Mouse (Mus musculus) limb, embryonic 13.5 days (tissue): ENCODE measurements around the gene Pdha1. TPM values are rescaled to one million over a fixed set of nuclear protein-coding genes. Genes with fewer than 3 reads are reported as not detected.

ENCODE experiments used
- ATAC-seq: fragments of 200-750 bp; cut with Nextera tagmentation; 2 replicates; pipeline ENCODE4 v1.8.0; 2017; ENCODE audit warnings: low read depth, moderate number of reproducible peaks, moderate TSS enrichment; ENCODE audit not compliant: low FRiP score
- H3K27ac ChIP-seq: fragments of 300-500 bp; sonication (generic); 2 replicates; pipeline ENCODE4 v1.5.1; 2015; ENCODE audit warnings: inconsistent platforms, mild to moderate bottlenecking, moderate library complexity
- H3K27me3 ChIP-seq: fragments of 300-500 bp; sonication (generic); 2 replicates; pipeline ENCODE4 v1.6.1; 2015; ENCODE audit warnings: mild to moderate bottlenecking, inconsistent platforms
- H3K36me3 ChIP-seq: fragments of 300-500 bp; sonication (generic); 2 replicates; pipeline ENCODE4 v1.6.1; 2015; ENCODE audit warnings: inconsistent platforms, mild to moderate bottlenecking, moderate library complexity
- H3K4me1 ChIP-seq: fragments of 300-500 bp; sonication (generic); 2 replicates; pipeline ENCODE4 v1.6.1; 2015; ENCODE audit warnings: inconsistent platforms
- H3K4me2 ChIP-seq: fragments of 300-500 bp; sonication (generic); replicated peaks from 2 replicates; pipeline ENCODE4 v1.6.1; 2015; ENCODE audit warnings: inconsistent platforms, mild to moderate bottlenecking, moderate library complexity
- H3K4me3 ChIP-seq: fragments of 300-500 bp; sonication (generic); 2 replicates; pipeline ENCODE4 v1.5.1; 2015; ENCODE audit warnings: moderate library complexity, mild to moderate bottlenecking, inconsistent platforms
- H3K9ac ChIP-seq: fragments of 300-500 bp; sonication (generic); 2 replicates; pipeline ENCODE4 v1.6.1; 2015; ENCODE audit warnings: mild to moderate bottlenecking, inconsistent platforms
- H3K9me3 ChIP-seq: fragments of 300-500 bp; sonication (generic); 2 replicates; pipeline ENCODE4 v1.6.1; 2016; ENCODE audit warnings: inconsistent platforms
- WGBS: fragments of 180-500 bp; shearing (Covaris S2); methylation state at CpG from one replicate; pipeline ENCODE4 v1.1.7; 2015; 5-methylcytosine and 5-hydroxymethylcytosine counted together
- polyA plus RNA-seq: library from polyadenylated mRNA; unstranded; fragments of >200 nt; fragmentation: Nextera tagmentation; extraction: Ambion mirVana; gene quantifications from 2 replicates; pipeline ENCODE4 v1.2.1, GENCODE M21; 2015

Pdha1 gene
- polyA plus RNA-seq, 1 experiment from 2014 or later = 102 TPM

GRCm38 (mm10) chrX:160135719-160136118, 2.5 kb downstream of the Pdha1 start:
- Histone ChIP-seq H3K4me2 (peak overlapping the region; percentile 69), H3K27ac (no peak overlapping the region), H3K4me3 (peak overlapping the region; percentile 63), H3K27me3 (peaks cover 14% of the 10 kb centered on the region; the same call in 1 of the 2 replicates), H3K9ac (no peak overlapping the region), H3K4me1 (peaks cover 3% of the 10 kb centered on the region; the same call in 1 of the 2 replicates), H3K36me3 (no peaks in the 10 kb centered on the region; the same call in 1 of the 2 replicates), H3K9me3 (no peaks in the 10 kb centered on the region)
- 24% methylated on average over 6 of the region's 6 CpGs for WGBS
- no peak for ATAC-seq

- H3K27ac ChIP-seq = no peak overlapping the region
Observed at GRCm38 (mm10) chrX:160134136-160134843, 3.9 kb downstream of the Pdha1 start.

DNA sequence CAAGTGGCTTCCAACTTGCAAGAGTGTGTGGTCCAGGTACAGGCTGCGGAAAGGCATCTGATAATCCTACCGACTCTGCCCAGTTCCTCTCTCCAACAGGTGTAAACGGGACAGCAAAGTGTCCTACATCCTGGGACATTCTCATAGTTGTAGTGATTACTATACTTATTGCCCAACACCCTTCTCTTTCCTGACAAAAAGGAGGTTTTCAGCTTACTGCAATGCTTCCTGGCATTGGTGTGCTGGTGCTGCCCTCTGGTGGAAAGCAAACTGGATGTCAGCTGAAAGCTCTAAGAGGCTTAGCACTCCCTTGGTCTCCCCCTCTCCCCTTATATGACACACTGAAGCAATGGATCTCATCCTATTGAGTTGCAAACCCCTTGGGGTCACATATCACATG, 21.6 kb downstream of the Pdha1 start:
- H3K4me1 ChIP-seq = no peaks in the 10 kb centered on the region
- ATAC-seq = no peak; the same call in 1 of the 2 replicates
- peaks cover 12% of the 10 kb centered on the region; the same call in 1 of the 2 replicates for H3K36me3 ChIP-seq
- no peak overlapping the region for H3K27ac ChIP-seq
- no peak overlapping the region for H3K4me2 ChIP-seq
- 79% methylated on average over 3 of the region's 3 CpGs for WGBS
- H3K9ac ChIP-seq = no peak overlapping the region
- no peak overlapping the region for H3K4me3 ChIP-seq
- no peaks in the 10 kb centered on the region for H3K9me3 ChIP-seq
- peaks cover 10% of the 10 kb centered on the region; the same call in 1 of the 2 replicates for H3K27me3 ChIP-seq

More at GRCm38 (mm10) chrX:160134136-160134843, 3.9 kb downstream of the Pdha1 start:
- ATAC-seq = no peak
- H3K9ac ChIP-seq = no peak overlapping the region
- WGBS = 82% methylated on average over 11 of the region's 11 CpGs
- no peak overlapping the region for H3K4me2 ChIP-seq
- peaks cover 14% of the 10 kb centered on the region; the same call in 1 of the 2 replicates for H3K27me3 ChIP-seq
- no peaks in the 10 kb centered on the region for H3K9me3 ChIP-seq
- peaks cover 8% of the 10 kb centered on the region for H3K36me3 ChIP-seq
- peaks cover 3% of the 10 kb centered on the region; the same call in 1 of the 2 replicates for H3K4me1 ChIP-seq
- no peak overlapping the region for H3K4me3 ChIP-seq

- no peak for ATAC-seq
- no peak overlapping the region for H3K4me2 ChIP-seq
- peaks cover 10% of the 10 kb centered on the region; the same call in 1 of the 2 replicates for H3K27me3 ChIP-seq
- H3K9ac ChIP-seq = no peak overlapping the region
- peaks cover 11% of the 10 kb centered on the region; the same call in 1 of the 2 replicates for H3K36me3 ChIP-seq
- H3K9me3 ChIP-seq = no peaks in the 10 kb centered on the region
- no peak overlapping the region for H3K4me3 ChIP-seq
- no peaks in the 10 kb centered on the region for H3K4me1 ChIP-seq
- H3K27ac ChIP-seq = no peak overlapping the region
Observed at GRCm38 (mm10) chrX:160116074-160116473, 22.1 kb downstream of the Pdha1 start.

DNA sequence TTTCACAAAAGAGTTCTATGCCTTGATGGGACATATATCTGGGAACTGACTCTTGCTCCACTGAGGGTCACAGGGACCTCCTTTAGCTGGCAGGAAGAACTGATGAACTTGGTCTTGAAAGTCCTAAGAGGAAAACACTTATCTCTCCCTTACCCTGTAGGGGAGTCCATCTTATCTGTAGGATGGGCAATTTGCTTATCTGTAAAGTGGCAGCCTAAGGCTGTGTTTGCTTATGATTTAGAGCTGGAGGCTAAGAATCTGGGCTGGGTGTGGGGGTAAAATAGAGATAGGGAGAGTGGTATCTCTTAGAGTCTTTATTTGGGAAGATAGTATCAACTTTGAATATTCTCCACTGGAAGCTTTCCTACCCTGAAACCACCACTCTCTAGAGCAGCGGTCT, 24.4 kb downstream of the Pdha1 start:
- H3K4me2 ChIP-seq = no peak overlapping the region
- 88% methylated on average over 1 of the region's 1 CpGs for WGBS
- no peak overlapping the region for H3K4me3 ChIP-seq
- H3K36me3 ChIP-seq = peaks cover under 1% of the 10 kb centered on the region; the same call in 1 of the 2 replicates
- no peak overlapping the region for H3K9ac ChIP-seq
- peaks cover 5% of the 10 kb centered on the region; the same call in 1 of the 2 replicates for H3K27me3 ChIP-seq
- no peak for ATAC-seq
- H3K9me3 ChIP-seq = no peaks in the 10 kb centered on the region
- no peaks in the 10 kb centered on the region for H3K4me1 ChIP-seq
- no peak overlapping the region for H3K27ac ChIP-seq

GRCm38 (mm10) chrX:160107817-160108216, 30.4 kb downstream of the Pdha1 start:
- no peak overlapping the region for H3K4me2 ChIP-seq
- no peaks in the 10 kb centered on the region for H3K36me3 ChIP-seq
- no peak for ATAC-seq
- H3K27me3 ChIP-seq = peaks cover 16% of the 10 kb centered on the region; the same call in 1 of the 2 replicates
- no peaks in the 10 kb centered on the region for H3K9me3 ChIP-seq
- 58% methylated on average over 4 of the region's 4 CpGs for WGBS
- H3K4me1 ChIP-seq = no peaks in the 10 kb centered on the region
- H3K27ac ChIP-seq = no peak overlapping the region
- H3K9ac ChIP-seq = no peak overlapping the region
- no peak overlapping the region for H3K4me3 ChIP-seq

DNA sequence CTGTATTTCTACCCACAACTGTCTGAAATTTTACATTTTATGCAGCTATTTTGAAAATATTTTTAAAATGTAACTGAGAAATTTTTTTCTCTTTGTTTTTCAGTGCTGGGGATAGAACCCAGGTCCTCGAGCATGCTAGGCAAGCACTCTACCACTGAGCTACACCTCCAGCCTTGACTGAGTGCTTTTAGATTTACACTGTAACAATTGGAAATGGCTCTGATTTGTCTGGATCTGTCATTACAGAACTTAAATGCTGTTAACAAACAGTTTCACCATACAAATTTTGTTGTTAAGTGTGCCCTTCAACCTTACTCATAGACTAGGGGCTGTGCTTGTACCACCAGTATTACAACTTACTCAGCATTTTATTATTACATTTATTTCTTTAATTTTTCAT, 46.2 kb downstream of the Pdha1 start:
- no peak for ATAC-seq
- H3K9ac ChIP-seq = no peak overlapping the region
- H3K36me3 ChIP-seq = no peaks in the 10 kb centered on the region
- H3K9me3 ChIP-seq = no peaks in the 10 kb centered on the region
- WGBS = 76% methylated on average over 1 of the region's 1 CpGs
- H3K4me2 ChIP-seq = no peak overlapping the region
- no peak overlapping the region for H3K4me3 ChIP-seq
- no peaks in the 10 kb centered on the region for H3K4me1 ChIP-seq
- 0 out of 2 replicates have a peak, but pooled peaks cover 4% of the 10 kb centered on the region for H3K27me3 ChIP-seq
- no peak overlapping the region for H3K27ac ChIP-seq

Other genes starting within 250 kb of the Pdha1 start
- 0.15 and 0.27 TPM in 2 replicates for gene Map3k15, start 150.0 kb downstream of the Pdha1 start, polyA plus RNA-seq